Mouse (Mus musculus): Measurements from ENCODE around the gene Tmem143. TPM values are rescaled to one million over a fixed set of nuclear protein-coding genes. Genes with fewer than 3 reads are reported as not detected.
A peak's percentile ranks its signal among the peaks of the same experiment; 100 is the strongest.
"Not testable (repeated sequence)": the region's sequence is repeated elsewhere in the genome, so short reads cannot be mapped to it uniquely, and the experiment has no call there.

Tmem143 gene
- total and polyA plus RNA-seq, 3 experiments: 8.8 to 14.6 (median 14.2) TPM

DNA sequence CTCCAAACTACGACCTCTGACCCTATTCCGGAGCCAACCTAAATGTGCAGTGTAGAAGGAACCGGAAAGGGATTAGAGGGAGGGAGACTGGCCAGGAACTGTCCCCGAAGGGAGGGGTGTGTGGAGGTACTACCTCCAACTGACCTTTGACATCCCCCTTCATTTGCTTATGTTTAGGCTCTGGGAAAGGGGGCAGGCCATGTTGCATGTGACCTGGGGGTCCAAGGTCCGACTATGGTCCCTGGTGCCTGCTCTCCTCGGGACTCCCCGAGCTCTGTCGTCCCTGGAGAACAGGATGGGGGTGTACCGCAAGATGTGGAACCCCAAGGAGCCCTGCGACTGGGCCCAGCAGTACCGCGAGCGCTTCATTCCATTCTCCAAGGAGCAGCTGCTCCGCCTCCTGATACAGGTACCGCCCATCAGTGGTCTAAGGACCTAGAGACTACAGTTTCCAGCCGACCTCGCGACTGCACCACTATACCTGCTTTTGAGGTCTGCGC, 567 bp downstream of the Tmem143 start (continued):
- TF ChIP-seq HCFC1 (IDR thresholded peaks at IDR 0.05; ENCODE audit: low read depth, low read length): peak; percentile 52; the same call in 1 of the 2 replicates
- no peak for TF ChIP-seq NRF1 (IDR thresholded peaks at IDR 0.05; ENCODE audit: low read depth, low read length)
- TF ChIP-seq ZC3H11A (IDR thresholded peaks at IDR 0.05; ENCODE audit: low read depth, low read length): no peak
- no peak for TF ChIP-seq RCOR1 (conservative IDR thresholded peaks at IDR 0.05; ENCODE audit: low read depth, low read length)
- 0 out of 2 replicates have a peak, but pooled peaks have one; percentile 8 for TF ChIP-seq MEF2A (IDR thresholded peaks at IDR 0.05; ENCODE audit: borderline replicate concordance, low read depth, low read length)
- TF ChIP-seq CHD1 (IDR thresholded peaks at IDR 0.05; ENCODE audit: low read depth, low read length): no peak
- 0 out of 2 replicates have a peak, but pooled peaks have one; percentile 29 for TF ChIP-seq MAZ (IDR thresholded peaks at IDR 0.05; ENCODE audit: low read depth, low read length)
- peak; percentile 54; the same call in 1 of the 2 replicates for TF ChIP-seq MXI1 (IDR thresholded peaks at IDR 0.05; ENCODE audit: low read depth, low read length)
- TF ChIP-seq CHD2 (IDR thresholded peaks at IDR 0.05; ENCODE audit: low read length): peak; percentile 63
- TF ChIP-seq MAFK (IDR thresholded peaks at IDR 0.05; ENCODE audit: insufficient replicate concordance, low read length): no peak
- peak; percentile 57; the same call in 1 of the 2 replicates for TF ChIP-seq ZMIZ1 (IDR thresholded peaks at IDR 0.05; ENCODE audit: low read depth, low read length)
- peak; percentile 4; the same call in 1 of the 2 replicates for TF ChIP-seq TBP (conservative IDR thresholded peaks at IDR 0.05; ENCODE audit: low read depth, low read length)

DNA sequence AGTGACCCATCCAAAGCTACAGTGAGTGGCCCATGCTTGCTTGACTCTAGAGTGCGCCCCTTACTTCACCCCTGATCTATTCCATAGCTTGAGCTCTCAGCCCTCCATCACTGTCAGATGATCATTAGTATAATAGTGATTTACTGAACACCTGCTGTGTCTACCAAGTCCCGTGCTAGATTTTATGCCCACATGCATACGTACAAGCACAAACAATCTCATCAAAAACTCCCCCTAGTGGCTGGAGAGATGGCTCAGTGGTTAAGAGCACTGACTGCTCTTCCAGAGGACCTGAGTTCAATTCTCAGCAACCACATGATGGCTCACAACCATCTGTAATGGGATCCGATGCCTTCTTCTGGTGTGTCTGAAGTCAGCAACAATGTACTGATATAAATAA, 1.4 kb downstream of the Tmem143 start:
- H3K4me2 ChIP-seq (ENCODE audit: insufficient read depth, low read depth, poor library complexity, severe bottlenecking): peak overlapping the region; percentile 68
- peak overlapping the region in 1 of 3 experiments; percentile 63 for H3K4me3 ChIP-seq (replicated peaks in 1 of 3; ENCODE audit: low read depth in 2 of 3, low read length in 2 of 3, poor library complexity in 1 of 3)
- H3K9me3 ChIP-seq (replicated peaks; ENCODE audit: low read length); H3K79me2 ChIP-seq (replicated peaks; ENCODE audit: control insufficient read depth, extremely low read depth, insufficient read depth, poor library complexity, severe bottlenecking); dilution Hi-C loops (cut with MboI; ENCODE audit: extremely low pct_ligation_motif_present, extremely low pct_unique_long_range_greater_than_20kb, low sequenced_read_pairs); H3K27ac ChIP-seq (ENCODE audit: insufficient read depth, low read depth); H3K36me3 ChIP-seq (replicated peaks in 1 of 2; ENCODE audit: control insufficient read depth in 1 of 2, insufficient read depth in 1 of 2, low read length in 1 of 2); in situ Hi-C loops (cut with MboI; ENCODE audit: low pct_ligation_motif_present, low pct_unique_long_range_greater_than_20kb, low sequenced_read_pairs); H3K27me3 ChIP-seq (replicated peaks); DNase-seq (ENCODE audit: extremely low read depth): not testable (repeated sequence)
- peak; percentile 19 to 39; a peak in 2 of 4 replicates for TF ChIP-seq CTCF (conservative IDR thresholded peaks at IDR 0.05 in 1 of 2, IDR thresholded peaks at IDR 0.05 in 1 of 2; ENCODE audit: low read depth in 2 of 2, low read length in 2 of 2)
- H3K4me1 ChIP-seq (ENCODE audit: control insufficient read depth in 1 of 2, insufficient read depth in 2 of 2): peaks cover 0 to 19% of the 10 kb centered on the region in 2 experiments; a peak in 3 of 4 replicates
- peak overlapping the region; percentile 79; the same call in 1 of the 2 replicates for H3K9ac ChIP-seq (ENCODE audit: insufficient read depth, low read depth)

DNA sequence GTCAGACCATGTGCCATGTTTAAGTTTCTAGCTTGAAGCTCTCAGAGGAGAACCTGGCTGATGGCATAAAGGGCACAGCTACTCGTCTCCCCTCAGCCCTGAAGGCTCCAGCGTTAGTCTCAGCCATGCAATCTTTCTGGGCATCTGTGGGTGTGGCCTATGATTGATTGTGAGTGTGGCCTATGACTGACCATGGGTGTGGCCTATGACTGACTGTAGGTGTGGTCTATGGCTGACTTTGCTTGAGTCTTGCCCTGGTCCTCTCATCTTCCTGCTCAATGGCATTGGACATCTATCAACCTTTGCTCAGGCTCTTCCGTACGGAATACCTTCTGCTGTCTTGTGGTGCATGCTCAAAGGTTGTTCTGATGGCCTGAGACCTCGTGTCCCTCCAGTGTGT, 4.8 kb downstream of the Tmem143 start:
- Histone ChIP-seq H3K9ac (ENCODE audit: insufficient read depth, low read depth) (no peak overlapping the region), H3K4me2 (ENCODE audit: insufficient read depth, low read depth, poor library complexity, severe bottlenecking) (no peak overlapping the region), H3K9me3 (replicated peaks; ENCODE audit: low read length) (no peaks in the 10 kb centered on the region), H3K27ac (ENCODE audit: insufficient read depth, low read depth) (no peak overlapping the region), H3K27me3 (replicated peaks) (no peaks in the 10 kb centered on the region), H3K79me2 (replicated peaks; ENCODE audit: control insufficient read depth, extremely low read depth, insufficient read depth, poor library complexity, severe bottlenecking) (no peaks in the 10 kb centered on the region), H3K36me3 (replicated peaks in 1 of 2; ENCODE audit: control insufficient read depth in 1 of 2, insufficient read depth in 1 of 2, low read length in 1 of 2) (peaks cover 0 to 15% of the 10 kb centered on the region in 2 experiments), H3K4me3 (replicated peaks in 1 of 3; ENCODE audit: low read depth in 2 of 3, low read length in 2 of 3, poor library complexity in 1 of 3) (no peak overlapping the region), H3K4me1 (ENCODE audit: control insufficient read depth in 1 of 2, insufficient read depth in 2 of 2) (peaks cover 0 to 10% of the 10 kb centered on the region in 2 experiments; a peak in 2 of 4 replicates)
- DNase-seq (ENCODE audit: extremely low read depth): peak; percentile 50
- TF ChIP-seq TBP (conservative IDR thresholded peaks at IDR 0.05; ENCODE audit: low read depth, low read length) (no peak), NRF1 (IDR thresholded peaks at IDR 0.05; ENCODE audit: low read depth, low read length) (0 out of 2 replicates have a peak, but pooled peaks have one; percentile 9)
- in situ Hi-C loops (cut with MboI; ENCODE audit: low pct_ligation_motif_present, low pct_unique_long_range_greater_than_20kb, low sequenced_read_pairs) (no loop called here), dilution Hi-C loops (cut with MboI; ENCODE audit: extremely low pct_ligation_motif_present, extremely low pct_unique_long_range_greater_than_20kb, low sequenced_read_pairs) (no loop called here)

Measured in CH12.LX (cell line).